Mouse (Mus musculus): ENCODE data around the gene Zfp704.

DNA sequence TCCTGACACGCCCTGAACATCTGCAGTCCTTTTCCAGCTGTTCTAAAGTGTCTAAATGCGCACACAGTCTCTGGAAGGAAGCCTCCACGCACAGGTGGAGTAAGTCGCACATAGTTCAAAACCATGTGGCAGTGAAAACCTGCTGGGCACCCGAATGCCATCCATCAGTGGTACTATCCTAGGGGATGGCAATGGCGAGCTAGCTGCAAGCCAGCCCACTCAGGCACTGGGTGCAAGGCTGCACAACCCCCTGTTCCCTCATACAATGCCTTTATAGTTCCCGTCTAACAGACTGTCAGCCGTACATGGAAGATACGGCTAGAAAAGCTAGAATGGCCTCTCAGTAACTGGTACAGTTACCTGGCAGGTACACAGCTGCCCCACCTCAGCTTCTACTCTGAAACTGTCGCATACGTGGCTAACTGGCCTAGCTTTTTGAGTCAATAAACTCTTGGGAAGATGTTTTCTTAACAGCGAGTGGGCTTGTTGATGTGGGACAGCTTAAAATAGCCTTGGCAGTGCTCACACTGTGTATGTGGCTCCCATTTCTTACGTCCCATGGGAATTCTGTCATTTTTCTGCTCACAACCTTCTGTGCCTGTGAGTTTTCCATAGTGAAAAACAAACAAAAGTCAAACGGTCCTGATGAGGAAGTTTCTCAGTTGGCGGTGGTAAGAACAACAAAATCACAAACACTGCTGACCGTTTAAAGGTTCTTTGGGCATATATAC, 176.9 kb downstream of the Zfp704 start:
- TF ChIP-seq CTCF (conservative IDR thresholded peaks at IDR 0.05; ENCODE audit: low read length) (no peak), POU5F1 (IDR thresholded peaks at IDR 0.05; ENCODE audit: borderline replicate concordance, low read length) (no peak)
